Mouse (Mus musculus) brown adipose tissue, adult 24 weeks (tissue): ENCODE data around the gene Aes. TPM values are rescaled to one million over a fixed set of nuclear protein-coding genes. Genes with fewer than 3 reads are reported as not detected.
A peak's percentile ranks its signal among the peaks of the same experiment; 100 is the strongest.

Experiments used
- H3K27ac ChIP-seq: fragments of 200-500 bp; replicated peaks from 2 replicates; pipeline ENCODE4 v1.5.1; 2012; ENCODE audit warnings: low read depth, mild to moderate bottlenecking, low read length
- H3K4me1 ChIP-seq: fragments of 200-500 bp; 2 replicates; pipeline ENCODE4 v1.6.1; 2012; ENCODE audit warnings: low read length, mixed read lengths; ENCODE audit not compliant: control insufficient read depth, insufficient read depth, insufficient read length
- H3K4me3 ChIP-seq: fragments of 200-500 bp; 2 replicates; pipeline ENCODE4 v1.5.1; 2012; ENCODE audit warnings: low read depth, mild to moderate bottlenecking, low read length, moderate library complexity; ENCODE audit not compliant: insufficient read depth
- polyA plus RNA-seq: library from polyadenylated mRNA; stranded (reverse); fragments of >200 nt; gene quantifications from 2 replicates; pipeline ENCODE4 v1.2.4, GENCODE M21; 2012; ENCODE audit not compliant: missing spikeins, insufficient read depth, insufficient read length

The Aes gene
- polyA plus RNA-seq, 1 experiment: 754 TPM

GRCm38 (mm10) chr10:81605666-81605973 lies 46.3 kb downstream of the Aes start:
- peak overlapping the region; percentile 69 for H3K27ac ChIP-seq
- peak overlapping the region; percentile 59 for H3K4me3 ChIP-seq
- H3K4me1 ChIP-seq: peaks cover 7% of the 10 kb centered on the region; the same call in 1 of the 2 replicates

GRCm38 (mm10) chr10:81605974-81606751 lies 46.9 kb downstream of the Aes start, which contains the start of gene BC025920:
Gene BC025920 (plus strand): TSS chr10:81606270.
- Histone ChIP-seq H3K4me3 (peak within 1 kb of the TSS; percentile 74), H3K4me1 (peaks cover 7% of the 10 kb centered on the region; the same call in 1 of the 2 replicates), H3K27ac (peak within 1 kb of the TSS; percentile 96)

DNA sequence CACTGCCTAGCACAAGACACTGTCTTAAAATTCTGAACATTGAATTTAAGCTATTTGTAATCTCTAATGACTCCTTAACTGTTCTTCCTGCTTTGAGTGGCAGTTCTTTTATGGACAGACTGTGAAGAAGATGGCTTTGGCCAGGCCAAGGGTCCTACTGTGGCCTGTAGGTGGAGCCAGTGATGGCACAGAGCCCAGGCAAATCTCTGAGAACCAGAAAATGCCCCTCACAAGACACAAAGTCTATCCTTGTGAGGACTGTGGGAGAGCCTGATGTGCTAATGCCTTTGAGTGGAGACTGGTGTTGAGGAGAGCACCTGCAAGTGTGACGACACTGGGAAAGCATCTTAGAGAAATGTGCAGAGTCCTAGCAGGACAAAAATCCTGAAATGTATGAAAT lies 49.0 kb downstream of the Aes start:
- H3K4me3 ChIP-seq: no peak overlapping the region
- H3K27ac ChIP-seq: no peak overlapping the region

GRCm38 (mm10) chr10:81612779-81613178 lies 53.5 kb downstream of the Aes start:
- Histone ChIP-seq H3K4me1 (no peaks in the 10 kb centered on the region), H3K27ac (no peak overlapping the region), H3K4me3 (no peak overlapping the region)

More for the DNA sequence above, 49.0 kb downstream of the Aes start:
- 0 out of 2 replicates have a peak, but pooled peaks cover 5% of the 10 kb centered on the region for H3K4me1 ChIP-seq

DNA sequence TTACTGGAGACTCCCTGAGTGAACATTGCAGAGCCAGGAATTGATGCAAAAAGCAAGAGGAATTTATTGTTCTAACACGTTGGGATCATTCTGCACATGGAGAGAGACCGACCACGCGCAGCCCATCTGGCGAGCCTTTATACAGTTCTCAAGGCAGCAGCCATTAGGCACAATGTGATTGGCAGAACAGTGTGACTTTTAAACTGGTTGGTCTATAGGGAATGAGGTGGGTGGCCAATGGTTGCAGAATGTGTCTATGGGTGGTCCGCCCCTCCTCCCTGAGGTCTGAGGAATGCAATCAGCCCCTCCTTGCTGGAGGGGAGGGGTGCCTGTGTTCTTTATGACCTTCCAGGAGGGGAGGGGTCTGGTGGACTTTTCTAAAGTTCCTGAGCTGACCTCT lies 56.2 kb downstream of the Aes start:
- no peak overlapping the region for H3K27ac ChIP-seq
- H3K4me1 ChIP-seq: no peaks in the 10 kb centered on the region
- H3K4me3 ChIP-seq: no peak overlapping the region

Other genes starting within 250 kb of the Aes start
- 8.4 and 9.6 TPM in 2 replicates for gene Cactin, start 238.4 kb upstream of the Aes start, polyA plus RNA-seq
- gene Tbxa2r, start 230.8 kb upstream of the Aes start, polyA plus RNA-seq: not detected in 2 replicates
- 1.0 TPM in 1 of 2 replicates, not detected in the other for gene Gipc3, start 216.2 kb upstream of the Aes start, polyA plus RNA-seq
- gene Hmg20b, start 209.0 kb upstream of the Aes start, polyA plus RNA-seq: 66.1 and 78.7 TPM in 2 replicates
- 8.3 and 11.5 TPM in 2 replicates for gene Mfsd12, start 202.0 kb upstream of the Aes start, polyA plus RNA-seq
- gene 4930404N11Rik, start 193.7 kb upstream of the Aes start, polyA plus RNA-seq: not detected in 2 replicates
- 9.3 and 10.3 TPM in 2 replicates for gene Fzr1, start 181.0 kb upstream of the Aes start, polyA plus RNA-seq
- 25.1 and 35.9 TPM in 2 replicates for gene Dohh, start 175.1 kb upstream of the Aes start, polyA plus RNA-seq
- 2.4 TPM in 1 of 2 replicates, not detected in the other for gene Gm48551, start 175.0 kb upstream of the Aes start, polyA plus RNA-seq
- gene Gm48552, start 170.5 kb upstream of the Aes start, polyA plus RNA-seq: not detected in 2 replicates
- 1.9 and 5.3 TPM in 2 replicates for gene Smim24, start 166.4 kb upstream of the Aes start, polyA plus RNA-seq
- gene Nfic, start 103.9 kb upstream of the Aes start, polyA plus RNA-seq: 40.9 and 42.9 TPM in 2 replicates
- gene Celf5, start 76.8 kb upstream of the Aes start, polyA plus RNA-seq: 0.63 TPM in 1 of 2 replicates, not detected in the other
- gene Ncln, start 63.1 kb upstream of the Aes start, polyA plus RNA-seq: 13.9 and 17.9 TPM in 2 replicates
- 0.71 and 0.79 TPM in 2 replicates for gene S1pr4, start 59.4 kb upstream of the Aes start, polyA plus RNA-seq
- not detected in 2 replicates for gene Gna15, start 35.3 kb upstream of the Aes start, polyA plus RNA-seq
- gene Gna11, start 14.3 kb upstream of the Aes start, polyA plus RNA-seq: 34.1 and 41.1 TPM in 2 replicates
- 3.2 and 4.8 TPM in 2 replicates for gene Tle2, start 15.1 kb downstream of the Aes start, polyA plus RNA-seq
- 3.3 TPM in 1 of 2 replicates, not detected in the other for gene Tle6, start 41.6 kb downstream of the Aes start, polyA plus RNA-seq
- 4.1 and 8.7 TPM in 2 replicates for gene BC025920, start 46.8 kb downstream of the Aes start, polyA plus RNA-seq
- gene Sirt6, start 68.3 kb downstream of the Aes start, polyA plus RNA-seq: 3.2 and 4.5 TPM in 2 replicates
- 12.6 and 12.9 TPM in 2 replicates for gene Ankrd24, start 69.1 kb downstream of the Aes start, polyA plus RNA-seq
- 1.0 and 1.5 TPM in 2 replicates for gene Gm10778, start 89.6 kb downstream of the Aes start, polyA plus RNA-seq
- 2.6 TPM in 1 of 2 replicates, not detected in the other for gene Zfp433, start 145.3 kb downstream of the Aes start, polyA plus RNA-seq
- gene Gm3055, start 211.7 kb downstream of the Aes start, polyA plus RNA-seq: 0.36 TPM in 1 of 2 replicates, not detected in the other